Mouse (Mus musculus) heart, adult 2 months (tissue): ENCODE data around the gene Olfr69.

Experiments used
- CTCF ChIP-seq: fragments of 200-600 bp; IDR thresholded peaks from 2 replicates; pipeline ENCODE4 v1.8.1; 2022; ENCODE audit warnings: antibody characterized with exemption, mild to moderate bottlenecking, moderate library complexity
- EP300 ChIP-seq: fragments of 200-500 bp; IDR thresholded peaks from 2 replicates; pipeline ENCODE4 v1.6.1; 2011; ENCODE audit warnings: low read depth, low read length, control low read depth; ENCODE audit not compliant: insufficient read depth
- POLR2A ChIP-seq: fragments of 200-500 bp; IDR thresholded peaks from 2 replicates; pipeline ENCODE4 v1.6.1; 2011; ENCODE audit warnings: mild to moderate bottlenecking, low read depth, low read length, control low read depth; ENCODE audit not compliant: insufficient read depth

DNA sequence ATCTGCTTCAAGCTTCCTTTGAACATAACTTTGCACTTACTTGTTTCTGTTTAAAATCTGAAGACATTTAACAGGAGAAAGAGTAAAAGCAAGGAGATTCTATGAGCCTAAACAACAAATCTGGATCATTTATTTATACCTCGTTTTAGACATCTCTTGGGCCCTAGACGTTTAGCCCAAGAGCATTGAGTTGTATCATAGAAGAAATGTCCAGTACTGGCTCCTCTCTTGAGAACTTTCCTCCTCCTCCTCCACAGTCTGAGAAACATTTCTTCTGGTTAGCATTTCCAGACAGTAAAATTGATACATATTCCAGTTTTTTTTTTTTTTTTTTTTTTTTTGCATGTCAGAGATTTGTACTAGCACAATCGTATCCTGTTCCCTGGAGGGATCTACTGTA is 20.3 kb upstream of the Olfr69 start, which contains the start of gene Olfr67:
- no peak for TF ChIP-seq CTCF
- no peak for TF ChIP-seq POLR2A
- TF ChIP-seq EP300: no peak
